Mouse (Mus musculus): ENCODE measurements at regions not wholly inside any gene's neighbourhood (a gene's known extent, or its start where the extent isn't known, plus 50 kb on each side); places are given as distances from the start of the nearest gene placed in this dataset.

DNA sequence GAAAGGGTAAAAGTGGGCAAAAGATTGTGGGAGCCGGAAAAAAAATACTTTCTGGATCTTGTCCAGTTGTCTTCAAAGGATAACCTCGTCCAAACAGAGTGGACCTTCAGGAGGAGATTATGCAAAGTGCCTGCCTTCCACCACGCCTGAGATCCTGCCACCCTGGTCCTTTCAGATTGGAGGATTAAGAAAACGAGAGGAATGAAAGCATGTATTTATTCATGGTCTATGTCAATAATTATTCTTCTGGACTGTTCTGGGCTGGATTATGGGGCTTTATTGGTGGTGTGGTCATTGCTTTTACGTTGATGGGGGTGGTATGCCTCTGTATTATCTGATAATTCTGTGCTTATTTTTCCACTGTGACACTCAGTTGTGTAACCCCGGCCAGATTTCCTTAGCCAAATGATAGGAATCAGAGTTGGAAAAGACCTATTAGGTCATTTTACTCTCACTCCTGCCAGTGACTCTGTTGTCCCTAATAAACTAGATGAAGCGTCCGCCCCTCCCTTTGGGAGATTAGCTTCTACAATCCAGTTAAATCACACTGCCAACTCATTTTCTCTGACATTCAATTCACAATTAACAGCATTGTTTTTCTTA lies 656.3 kb downstream of the Slc22a22 start:
- DNase-seq (ENCODE audit: low read depth, low spot score): no peak

DNA sequence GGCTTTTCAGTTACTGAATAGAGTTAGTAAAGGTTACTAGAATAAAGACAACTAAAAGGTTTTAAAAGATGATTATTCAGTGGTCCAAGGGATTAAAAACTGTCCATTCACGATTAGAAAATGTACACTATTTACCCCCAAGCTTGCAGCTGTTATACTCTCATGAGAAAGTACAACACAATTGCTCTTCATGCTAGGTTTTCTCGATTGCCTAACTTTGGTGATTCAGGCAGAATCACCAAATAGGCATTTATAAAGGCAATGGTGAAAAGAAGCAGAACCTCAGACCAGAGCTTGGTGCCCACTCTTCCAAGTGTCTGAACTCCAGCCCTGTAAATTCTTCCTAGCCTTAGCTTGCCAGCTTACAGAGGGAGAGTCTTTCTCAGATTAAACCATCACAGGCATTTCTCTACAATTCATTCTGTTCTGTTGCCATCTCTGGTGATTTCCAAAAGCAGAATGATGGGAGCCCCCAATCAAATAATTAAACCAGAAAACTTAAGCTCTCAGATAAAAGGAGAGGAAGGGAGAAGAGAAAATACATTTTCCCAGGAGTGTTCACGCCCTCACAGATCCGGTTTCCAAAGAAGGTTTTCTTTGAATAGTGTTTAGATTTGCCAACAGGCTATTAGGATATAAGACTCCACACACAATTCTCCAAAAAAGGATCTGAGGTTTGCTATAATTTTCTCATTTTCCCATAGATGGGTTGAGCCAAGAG lies 657.0 kb downstream of the Slc22a22 start:
- no peak for DNase-seq (ENCODE audit: low read depth, low spot score)

DNA sequence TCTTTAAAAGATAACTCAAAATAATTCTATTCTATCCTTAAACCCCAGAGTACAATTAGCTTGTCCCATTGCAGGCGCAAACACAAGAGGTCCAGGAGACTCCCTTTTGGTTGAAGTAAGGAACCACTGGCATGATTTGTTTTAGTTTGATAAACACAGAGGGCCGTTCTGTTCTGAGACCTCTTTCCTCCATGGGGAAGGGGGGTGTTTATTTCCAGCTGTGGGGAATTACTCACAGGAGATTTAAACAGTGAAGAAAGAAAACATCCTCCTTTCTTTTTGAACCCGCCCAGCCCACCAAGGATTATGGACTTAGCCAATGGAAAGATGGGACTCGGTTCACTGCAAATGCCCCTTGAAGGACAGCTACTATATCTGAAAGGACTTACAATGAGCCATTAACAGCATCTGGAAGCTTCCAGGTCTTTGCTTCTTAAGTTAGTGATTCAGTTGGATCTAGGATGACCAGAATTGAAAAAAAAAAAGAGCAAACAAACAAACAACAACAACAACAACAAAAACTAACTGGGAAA lies 659.2 kb downstream of the Slc22a22 start:
- no peak for DNase-seq (ENCODE audit: low read depth, low spot score)

DNA sequence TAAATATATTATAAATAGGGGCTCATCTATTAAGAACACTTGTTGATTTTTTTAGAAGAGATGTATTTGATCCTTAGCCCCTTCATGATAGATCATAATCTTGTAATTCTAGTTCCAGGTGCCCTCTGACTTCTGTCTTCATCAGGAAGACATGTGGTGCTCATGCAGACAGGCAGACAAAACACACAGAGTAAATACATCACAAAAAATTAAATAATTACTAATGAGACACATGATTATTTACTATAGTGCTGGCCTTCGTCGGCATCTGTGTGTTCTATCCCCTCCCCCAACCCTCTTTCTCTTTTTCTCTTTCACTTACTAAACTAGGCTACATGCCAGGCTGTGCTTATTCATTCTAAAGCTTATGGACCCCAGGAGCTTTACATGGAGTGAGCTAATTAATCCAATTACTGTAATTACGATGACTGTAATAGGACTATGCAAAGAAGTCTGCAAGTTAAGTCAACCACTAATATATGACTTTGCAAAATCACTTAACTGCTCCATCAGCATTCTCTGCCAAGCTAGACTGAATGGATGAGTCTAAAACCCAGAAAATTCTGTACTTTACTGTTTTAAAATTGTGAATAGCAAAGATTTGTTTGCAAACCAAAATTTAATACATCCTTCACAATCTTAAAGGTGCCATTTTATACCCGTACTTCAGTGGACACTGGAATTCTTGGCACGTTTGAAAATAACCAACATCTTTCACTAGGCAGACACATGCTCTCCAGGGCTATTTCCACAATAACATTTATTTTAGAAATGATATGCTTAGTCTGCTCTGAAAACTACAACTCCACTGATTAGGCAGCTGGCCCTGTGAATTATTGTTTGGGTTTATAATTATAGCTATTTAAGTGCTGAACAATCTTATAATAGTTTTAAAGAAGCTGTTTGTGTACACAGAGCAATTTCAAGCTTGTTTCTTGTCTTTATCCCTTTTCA lies 659.9 kb downstream of the Slc22a22 start:
- DNase-seq (ENCODE audit: low read depth, low spot score): no peak

DNA sequence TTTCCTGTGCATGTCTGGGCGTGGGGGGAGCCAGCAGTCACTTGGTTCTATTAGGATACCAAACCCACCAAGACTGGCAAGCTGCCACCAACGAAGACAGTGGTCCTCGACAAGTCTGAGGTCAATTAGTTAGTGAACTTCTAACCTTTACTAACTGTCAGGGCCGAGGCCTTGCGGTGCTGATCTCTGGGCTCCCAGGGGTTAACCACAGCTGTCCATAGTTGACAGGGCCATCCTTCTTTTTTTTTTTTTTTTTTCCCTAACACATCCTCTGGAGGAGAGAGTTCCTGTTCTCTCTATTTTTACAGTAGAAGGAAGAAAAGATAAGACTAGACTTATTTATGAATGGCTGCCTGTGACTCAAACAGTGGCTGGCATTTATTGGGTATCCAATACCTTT lies 663.5 kb downstream of the Slc22a22 start:
- no peak for DNase-seq (ENCODE audit: low read depth, low spot score)

DNA sequence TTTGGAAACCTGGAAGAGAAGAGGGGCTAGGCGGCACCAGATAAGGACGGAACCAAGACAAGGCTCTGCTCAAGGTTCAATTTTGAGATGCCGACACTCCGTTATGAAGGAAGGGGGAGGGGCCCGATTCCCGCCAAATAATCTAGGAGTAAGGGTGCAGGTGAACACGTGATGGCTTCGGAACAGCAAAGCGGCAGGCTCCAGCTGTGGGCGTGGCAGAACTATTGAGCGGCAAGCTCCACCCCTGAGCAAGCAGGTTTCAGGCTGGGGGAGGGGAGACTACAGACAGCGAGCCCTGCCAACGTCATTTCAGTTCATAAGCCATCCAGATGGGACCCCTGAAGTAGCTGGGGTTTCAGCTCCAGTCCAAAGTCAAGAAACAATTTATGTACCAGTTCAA lies 667.3 kb downstream of the Slc22a22 start:
- peak; percentile 42 for DNase-seq (ENCODE audit: low read depth, low spot score)

DNA sequence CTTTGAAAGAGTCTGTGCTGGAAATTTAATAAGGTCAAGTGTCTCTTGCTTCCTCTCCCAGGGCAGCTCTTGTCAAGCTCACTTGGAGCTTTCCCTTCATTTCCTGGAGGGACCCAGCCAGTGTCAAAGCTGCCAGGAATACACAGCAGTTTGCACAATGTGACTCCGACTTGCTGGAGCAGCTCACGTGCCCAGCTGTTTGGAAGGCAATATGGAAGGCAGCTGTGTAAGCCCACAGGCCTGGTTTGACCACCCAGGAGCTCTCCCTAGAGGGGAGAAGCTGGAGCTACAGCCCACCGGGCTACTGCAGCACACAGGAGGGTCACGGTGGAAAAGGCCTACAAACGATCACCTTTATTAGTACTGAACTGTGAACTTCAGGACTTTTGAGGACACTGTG lies 669.8 kb downstream of the Slc22a22 start:
- peak; percentile 26 for DNase-seq (ENCODE audit: low read depth, low spot score)

DNA sequence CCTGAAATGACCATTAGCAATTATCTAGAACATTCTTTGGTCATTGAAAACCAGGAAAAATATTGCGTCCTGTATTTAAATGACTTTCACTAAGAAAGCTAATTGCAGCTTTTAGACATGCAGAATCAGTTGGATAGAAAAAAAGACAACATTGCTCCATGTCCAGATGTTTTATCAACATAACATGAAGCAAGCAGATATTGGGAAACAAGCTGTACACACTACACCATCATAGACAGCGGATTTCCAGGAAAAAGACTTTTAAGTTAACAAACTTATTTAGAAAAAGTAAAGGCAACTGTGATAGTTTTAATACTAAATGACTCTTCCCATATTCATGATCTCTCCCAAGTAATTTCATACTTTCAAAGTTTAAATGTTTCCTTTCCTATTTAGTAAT lies 675.5 kb downstream of the Slc22a22 start:
- no peak for DNase-seq (ENCODE audit: low read depth, low spot score)

DNA sequence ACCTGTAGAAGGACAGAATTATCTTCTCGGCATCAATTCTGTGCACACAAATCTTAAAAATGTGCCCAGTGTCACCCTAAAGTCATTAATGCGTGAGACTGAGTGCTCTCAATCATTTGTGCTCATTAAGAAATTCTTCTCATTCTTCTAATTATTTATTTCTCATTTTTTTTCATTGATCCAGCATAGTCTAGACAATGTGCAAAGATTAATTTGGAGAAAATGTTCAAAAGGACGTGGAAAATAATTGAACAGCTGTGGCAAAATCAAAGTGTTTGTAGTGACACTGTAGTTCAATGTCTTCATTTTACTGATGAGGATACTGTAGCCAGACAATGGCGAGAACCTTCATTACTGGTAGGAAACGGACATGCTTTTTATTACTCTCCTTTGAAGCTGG lies 702.0 kb downstream of the Slc22a22 start:
- no peak for DNase-seq (ENCODE audit: low read depth, low spot score)

DNA sequence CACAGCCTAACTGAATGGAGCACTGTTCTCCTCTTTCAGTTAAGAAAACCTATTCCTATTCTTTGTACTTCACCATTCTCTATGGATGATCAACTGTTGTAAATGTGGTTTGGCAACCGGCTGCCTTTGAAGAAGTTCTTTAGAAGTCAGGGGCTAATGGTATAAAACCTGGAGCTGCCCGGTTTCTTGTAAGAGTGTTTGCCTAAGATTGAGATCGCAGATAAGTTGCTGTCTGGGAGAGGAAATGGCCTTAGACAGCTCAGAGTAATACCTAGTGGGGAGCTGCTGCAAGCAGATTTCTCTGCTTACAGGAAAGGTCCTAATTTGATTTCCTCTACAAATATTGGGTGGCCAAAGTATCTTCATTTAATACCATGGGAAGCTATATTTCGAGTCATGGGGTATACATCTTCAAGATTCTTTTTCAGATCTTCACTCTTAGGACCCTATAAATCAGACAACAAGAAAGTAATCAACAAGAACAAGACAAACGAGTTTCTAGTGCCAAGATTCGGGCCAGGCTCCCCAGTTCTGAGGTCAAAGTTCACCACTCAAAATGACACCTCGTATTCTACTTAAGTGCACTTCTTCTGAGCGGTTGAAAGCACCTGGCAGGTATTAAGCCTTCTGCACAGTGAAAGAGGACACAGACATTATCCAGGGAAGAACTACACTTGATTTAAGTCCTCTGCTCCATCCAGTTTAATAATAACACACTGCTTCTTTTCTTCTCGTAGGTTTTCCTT lies 702.6 kb downstream of the Slc22a22 start:
- DNase-seq (ENCODE audit: low read depth, low spot score): no peak

DNA sequence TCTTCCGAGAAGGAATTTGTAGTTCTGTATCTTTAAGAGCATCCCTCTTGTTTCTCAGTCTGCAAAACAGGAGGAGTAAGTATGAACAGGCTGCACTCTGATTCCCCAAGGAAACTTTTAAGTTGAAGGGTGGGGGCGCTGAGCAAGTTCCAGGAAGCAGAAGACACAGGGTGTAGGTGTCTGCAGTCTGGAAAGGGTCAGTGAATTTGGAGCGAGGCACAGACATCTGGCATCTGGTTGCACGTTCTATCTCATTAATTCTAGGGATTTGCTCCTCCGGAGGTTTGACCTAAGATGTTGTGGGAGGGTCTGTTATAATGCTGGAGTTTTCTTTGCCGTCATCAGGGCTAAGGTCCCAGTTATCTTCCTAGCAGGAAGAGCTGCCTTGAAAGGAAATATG lies 711.1 kb downstream of the Slc22a22 start:
- no peak for DNase-seq (ENCODE audit: low read depth, low spot score)

DNA sequence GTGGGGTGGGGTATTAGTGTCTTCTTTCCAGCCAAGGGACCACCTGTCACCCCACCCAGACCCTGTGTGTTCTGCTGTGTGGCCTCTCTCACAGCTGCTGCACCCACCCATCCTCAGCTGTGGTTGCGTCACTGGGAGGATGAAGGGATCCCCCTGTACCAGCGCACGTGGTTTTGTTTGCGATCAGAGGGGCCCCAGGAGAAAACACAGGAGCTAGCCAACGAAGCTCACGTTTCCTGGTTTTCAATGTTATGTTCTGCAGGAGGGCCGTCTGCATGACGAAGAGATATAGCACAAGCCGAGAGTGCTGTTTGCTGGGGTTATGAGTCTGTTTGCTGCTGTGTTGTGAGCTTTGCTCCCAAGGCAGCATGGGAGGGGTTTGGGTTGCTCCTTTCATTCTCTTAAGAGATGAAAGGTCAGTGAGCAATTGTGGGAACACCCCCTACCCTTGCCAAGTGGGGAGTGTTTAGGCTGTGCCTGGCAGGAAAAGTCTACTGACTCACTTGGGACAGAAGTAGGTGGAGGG lies 712.4 kb downstream of the Slc22a22 start:
- DNase-seq (ENCODE audit: low read depth, low spot score): peak; percentile 11

DNA sequence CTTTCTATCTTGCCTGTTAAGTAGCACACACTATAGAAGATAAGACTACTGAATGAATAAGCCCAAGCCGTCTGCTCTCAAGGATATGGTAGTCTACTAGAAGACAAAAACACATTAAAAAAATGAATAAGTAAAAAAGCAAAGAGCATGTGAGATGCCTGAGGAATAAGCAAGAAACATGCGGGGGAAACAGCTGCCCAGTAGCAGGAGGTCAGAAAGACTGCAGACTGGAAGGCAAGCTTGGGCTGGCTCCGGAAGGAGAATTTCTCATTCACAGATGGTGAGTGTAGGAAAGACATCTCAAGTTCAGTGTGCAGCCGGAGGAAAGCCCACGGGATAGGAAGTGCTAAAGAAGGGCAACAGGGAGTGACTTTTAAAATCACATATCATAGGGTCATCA lies 713.4 kb downstream of the Slc22a22 start:
- DNase-seq (ENCODE audit: low read depth, low spot score): no peak

DNA sequence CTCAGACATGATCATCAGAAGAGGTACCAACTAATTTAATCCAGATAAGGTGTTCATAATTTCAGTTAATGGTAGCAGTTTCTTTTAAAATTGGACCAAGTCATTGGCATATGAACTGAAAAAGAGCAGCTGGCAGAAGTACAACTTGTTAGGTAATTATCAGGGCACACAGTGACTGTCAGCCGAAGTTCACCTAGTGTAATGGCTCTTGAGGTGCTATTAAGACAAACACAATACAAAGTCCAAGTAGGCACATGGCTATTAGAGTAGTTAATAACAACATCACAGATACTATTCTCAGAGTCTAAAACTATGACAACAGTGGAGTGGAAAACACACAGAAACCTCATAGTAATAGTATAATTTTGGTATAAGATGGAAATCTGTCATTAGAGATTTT lies 730.7 kb downstream of the Slc22a22 start:
- DNase-seq (ENCODE audit: low read depth, low spot score): no peak

DNA sequence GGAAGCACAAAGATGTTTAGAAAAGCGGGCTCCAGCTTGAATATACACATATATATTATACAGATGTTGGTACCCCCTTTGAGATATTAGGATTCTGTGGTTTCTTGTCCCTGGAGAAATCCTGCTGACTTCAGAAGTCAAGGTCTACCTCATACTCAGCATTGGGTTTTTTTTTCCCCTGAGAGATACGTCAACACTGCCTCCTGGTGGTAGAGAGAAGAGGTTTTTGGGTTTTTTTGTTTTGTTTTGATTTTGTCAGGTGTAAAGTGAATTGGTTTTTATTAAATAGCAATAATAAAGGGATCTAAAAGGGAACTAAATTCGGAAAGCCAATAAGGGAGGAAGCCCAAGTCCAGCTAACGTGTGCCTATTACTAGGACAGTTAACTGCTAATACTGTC lies 732.5 kb downstream of the Slc22a22 start:
- DNase-seq (ENCODE audit: low read depth, low spot score): peak; percentile 61

Measured in ZHBTc4 (cell line).